In the genomic region with DNA sequence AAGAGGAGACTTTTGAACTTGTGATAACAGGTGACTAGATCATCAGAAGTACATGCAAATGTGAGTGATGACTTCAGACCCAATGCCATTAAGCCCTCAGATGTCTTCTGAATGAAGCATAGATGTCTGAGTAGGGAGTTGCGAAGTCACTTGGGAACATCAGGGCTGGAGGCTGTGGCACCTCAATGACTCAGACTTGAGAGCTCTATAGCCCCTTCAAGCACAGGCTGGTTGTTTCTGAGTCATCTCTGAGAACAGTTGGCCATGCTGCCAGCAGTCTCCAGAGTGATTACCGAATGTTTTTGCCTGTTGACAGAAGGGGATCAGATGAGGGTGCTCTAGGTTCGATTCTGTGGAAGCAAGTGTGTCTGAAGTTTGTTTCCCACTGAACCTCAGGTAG, we compare ENCODE assay signal across 23 mouse cellular contexts.
DNase-seq lines count a peak whose midpoint lies in the region; TF ChIP-seq lines count a peak whose summit lies in the region.
"Had no signal": no experiment of that assay in that cellular context is flagged by ENCODE, and none has a peak within 500 bp of the region (broad histone marks: within the 10 kb centered on the region; RNA-seq: fewer than 3 reads in every experiment).

No protein-coding gene starts in this region.

- peak; percentile 22 to 26 for DNase-seq in frontal cortex, postnatal 36 days (ENCODE audit: low spot score in 2 of 2)
- no peak for DNase-seq in frontal cortex, postnatal 10 days (ENCODE audit: low spot score in 2 of 2)
- DNase-seq in left cerebral cortex, adult 2 months (ENCODE audit: extremely low spot score in 1 of 2, low spot score in 2 of 2): peak; percentile 9 to 13
- no peak for DNase-seq in left cerebral cortex, postnatal 10 days (ENCODE audit: extremely low spot score in 1 of 2, low spot score in 2 of 2)
- peak; percentile 3 to 5 for DNase-seq in layer of hippocampus, postnatal 36 days
- no peak for DNase-seq in heart, postnatal 25 days (ENCODE audit: low spot score)
- no peak for DNase-seq in hindbrain, embryonic 10.5 days (ENCODE audit: low spot score)
- DNase-seq: adrenal gland, postnatal 10 days; B cell, adult 2 months; cerebellum, adult 8-10 months; gastrocnemius, postnatal 14 days; heart, adult 11 months; kidney, postnatal 25 days; lung, embryonic 14.5 days; thymus, adult 18-20 months; thymus, postnatal 4 days had no signal

- TF ChIP-seq CTCF in left cerebral cortex, adult 2 months (IDR thresholded peaks at IDR 0.05): no peak
- no peak for TF ChIP-seq CTCF in C2C12 (IDR thresholded peaks at IDR 0.05; ENCODE audit: control insufficient read depth, insufficient read depth, insufficient read length)

- H3K27me3 ChIP-seq in C2C12 (ENCODE audit: control insufficient read depth, insufficient read depth, insufficient read length): no peaks in the 10 kb centered on the region
- H3K27me3 ChIP-seq in hindbrain, embryonic 10.5 days (ENCODE audit: insufficient read depth, poor library complexity, severe bottlenecking): no peaks in the 10 kb centered on the region
- H3K27me3 ChIP-seq: embryonic facial prominence, embryonic 15.5 days; forebrain, embryonic 15.5 days; limb, embryonic 15.5 days; midbrain, embryonic 12.5 days had no signal

- H3K9me3 ChIP-seq in hindbrain, embryonic 10.5 days: no peaks in the 10 kb centered on the region
- H3K9me3 ChIP-seq: embryonic facial prominence, embryonic 15.5 days; forebrain, embryonic 15.5 days; limb, embryonic 15.5 days; midbrain, embryonic 12.5 days had no signal

- intact Hi-C loops in left cerebral cortex, adult 2 months (cut with DNase I): loop anchor here (5.0 kb wide), 1 partner anchor 124 kb away; no protein-coding TSS in a partner anchor
- intact Hi-C loops in left cerebral cortex, postnatal 10 days (cut with DNase I): no loop called here
- intact Hi-C loops in heart, postnatal 25 days (cut with DNase I): no loop called here

- H3K4me3 ChIP-seq in left cerebral cortex, adult 2 months: no peak overlapping the region
- no peak overlapping the region for H3K4me3 ChIP-seq in C2C12 (ENCODE audit: insufficient read depth, poor library complexity, severe bottlenecking)
- no peak overlapping the region for H3K4me3 ChIP-seq in hindbrain, embryonic 10.5 days
- H3K4me3 ChIP-seq: embryonic facial prominence, embryonic 15.5 days; forebrain, embryonic 15.5 days; limb, embryonic 15.5 days; midbrain, embryonic 12.5 days had no signal

- H3K27ac ChIP-seq in left cerebral cortex, adult 2 months: no peak overlapping the region
- H3K27ac ChIP-seq in hindbrain, embryonic 10.5 days: no peak overlapping the region
- H3K27ac ChIP-seq: embryonic facial prominence, embryonic 15.5 days; forebrain, embryonic 15.5 days; hindbrain, postnatal 0 days; limb, embryonic 15.5 days; liver, embryonic 14.5 days; midbrain, embryonic 12.5 days had no signal

- no peaks in the 10 kb centered on the region for H3K79me3 ChIP-seq in C2C12 (ENCODE audit: low read depth)

- no peaks in the 10 kb centered on the region for H3K79me2 ChIP-seq in C2C12 (ENCODE audit: control insufficient read depth, insufficient read depth)

- H3ac ChIP-seq in C2C12 (ENCODE audit: control insufficient read depth, insufficient read length, low read depth): no peak overlapping the region

- no peaks in the 10 kb centered on the region for H3K36me3 ChIP-seq in C2C12 (ENCODE audit: control insufficient read depth, insufficient read depth)
- no peaks in the 10 kb centered on the region for H3K36me3 ChIP-seq in hindbrain, embryonic 10.5 days
- H3K36me3 ChIP-seq: embryonic facial prominence, embryonic 15.5 days; forebrain, embryonic 15.5 days; limb, embryonic 15.5 days; midbrain, embryonic 12.5 days had no signal

- no peaks in the 10 kb centered on the region for H3K4me1 ChIP-seq in hindbrain, embryonic 10.5 days (replicated peaks)
- H3K4me1 ChIP-seq: embryonic facial prominence, embryonic 15.5 days; forebrain, embryonic 15.5 days; limb, embryonic 15.5 days; midbrain, embryonic 12.5 days had no signal

- WGBS in hindbrain, embryonic 10.5 days: 83% methylated on average over 3 of the region's 3 CpGs

TF ChIP-seq in C2C12, 6 proteins besides CTCF, POLR2A, EP300 and RAD21:
- no peak for TF ChIP-seq MYOG (IDR thresholded peaks at IDR 0.05; ENCODE audit: control insufficient read depth, extremely low read depth, insufficient read length)
- TF ChIP-seq FOSL1 (IDR thresholded peaks at IDR 0.05; ENCODE audit: insufficient read depth, low read length, poor library complexity, severe bottlenecking): no peak
- TF ChIP-seq MYOD1 (IDR thresholded peaks at IDR 0.05; ENCODE audit: control insufficient read depth, insufficient read length, low read depth): peak; percentile 20
- TF ChIP-seq MAX (IDR thresholded peaks at IDR 0.05): no peak
- TF ChIP-seq CEBPB (IDR thresholded peaks at IDR 0.05; ENCODE audit: low read depth): no peak
- no peak for TF ChIP-seq USF1 (IDR thresholded peaks at IDR 0.05; ENCODE audit: low read depth)

Comparison
In these comparisons a context has a peak if more than half of its experiments do, and no peak if none do; other contexts are left out.
1. DNase-seq: peak in frontal cortex, postnatal 36 days (2 of 2), left cerebral cortex, adult 2 months (2 of 2) and layer of hippocampus, postnatal 36 days (2 of 2); none in frontal cortex, postnatal 10 days (0 of 2), left cerebral cortex, postnatal 10 days (0 of 2), heart, postnatal 25 days (single experiment) and hindbrain, embryonic 10.5 days (single experiment).